Mouse (Mus musculus) lung, postnatal 10 days (tissue): ENCODE measurements around the gene F2.
"Not testable (repeated sequence)": the region's sequence is repeated elsewhere in the genome, so short reads cannot be mapped to it uniquely, and the experiment has no call there.

Experiments
- DNase-seq: peaks from one replicate; pipeline ENCODE4 v3.0.0; 2021

F2 gene

DNA sequence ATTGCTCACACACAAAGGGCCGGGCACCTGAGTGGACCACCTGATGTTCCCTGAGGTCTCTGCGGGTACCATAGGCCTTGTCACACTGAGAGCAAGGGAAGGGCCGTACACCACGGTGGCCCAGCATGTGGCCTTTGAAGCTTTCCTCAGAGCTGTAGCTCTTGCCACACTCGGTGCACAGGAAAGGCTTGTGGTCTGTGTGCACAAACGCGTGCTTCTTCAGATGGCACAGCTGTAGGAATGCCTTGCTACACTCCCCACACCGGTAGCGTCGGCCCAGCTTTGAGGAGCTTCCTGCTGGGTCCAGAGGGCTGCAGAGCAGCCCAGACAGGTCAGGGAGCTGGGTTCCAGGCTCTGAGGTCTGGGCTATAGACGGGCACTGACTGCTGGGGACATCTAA lies 9.6 kb upstream of the F2 start:
- no peak for DNase-seq

DNA sequence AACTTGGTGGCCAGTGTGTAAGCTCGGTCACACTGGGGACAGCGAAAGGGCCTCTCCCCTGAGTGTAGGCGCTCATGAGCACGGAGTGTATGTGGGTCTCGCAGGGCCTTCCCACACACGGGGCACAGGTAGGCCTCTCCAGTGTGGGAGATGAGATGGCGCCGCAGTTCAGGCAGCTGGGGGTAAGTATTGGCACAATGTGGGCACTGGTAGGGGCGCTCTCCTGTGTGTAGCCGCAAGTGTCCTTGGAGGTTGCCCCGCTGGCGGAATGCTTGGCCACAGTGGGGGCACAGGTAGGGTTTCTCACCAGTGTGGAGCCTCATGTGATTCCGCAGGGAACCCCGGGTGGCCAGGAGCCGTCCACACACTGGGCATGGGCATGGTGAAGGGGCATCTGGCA lies 9.1 kb upstream of the F2 start:
- DNase-seq, result no peak

DNA sequence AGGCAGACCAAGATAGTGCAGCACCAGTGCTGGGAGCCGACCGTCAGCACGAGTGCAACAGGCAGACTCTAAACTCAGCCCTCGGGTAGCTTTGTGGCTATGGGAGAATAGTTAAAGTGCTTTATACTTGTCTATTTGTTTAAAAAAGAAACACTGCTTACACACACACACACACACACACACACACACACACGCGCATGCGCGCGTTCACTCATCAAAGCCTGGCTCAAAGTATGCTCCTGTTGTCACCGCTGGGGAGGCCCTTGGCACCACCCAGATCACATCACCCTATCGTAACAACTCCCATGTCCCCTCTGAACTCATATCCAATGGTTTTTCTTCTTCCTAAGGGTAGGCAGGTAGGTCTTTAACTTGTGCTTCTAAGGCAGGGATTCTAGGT lies 7.8 kb upstream of the F2 start:
- no peak for DNase-seq

DNA sequence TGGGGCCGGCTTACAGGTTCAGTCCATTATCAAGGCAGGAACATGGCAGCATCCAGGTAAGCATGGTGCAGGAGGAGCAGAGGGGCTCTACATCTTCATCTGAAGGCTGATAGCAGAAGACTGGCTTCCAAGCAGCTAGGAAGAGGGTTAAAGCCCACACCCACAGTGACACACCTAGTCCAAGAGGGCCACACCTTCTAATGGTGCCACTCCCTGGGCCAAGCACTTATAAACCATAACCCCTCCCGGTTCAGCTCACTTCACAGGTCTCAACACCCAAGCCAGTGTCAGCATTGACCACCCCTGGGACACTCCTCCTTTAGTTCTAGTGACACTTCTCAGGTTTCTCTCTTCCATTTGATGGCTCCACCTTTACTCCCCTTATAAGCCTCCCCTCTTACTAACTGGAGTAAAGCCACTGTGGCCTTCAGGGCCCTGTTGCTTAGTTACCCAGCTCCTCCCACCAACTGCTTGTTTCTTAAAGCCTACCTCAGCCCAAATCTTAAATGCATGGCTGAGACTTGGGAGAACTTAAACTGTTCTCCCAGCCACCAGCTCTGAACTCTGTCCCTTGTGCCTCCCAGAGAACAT lies 6.7 kb upstream of the F2 start:
- no peak for DNase-seq

DNA sequence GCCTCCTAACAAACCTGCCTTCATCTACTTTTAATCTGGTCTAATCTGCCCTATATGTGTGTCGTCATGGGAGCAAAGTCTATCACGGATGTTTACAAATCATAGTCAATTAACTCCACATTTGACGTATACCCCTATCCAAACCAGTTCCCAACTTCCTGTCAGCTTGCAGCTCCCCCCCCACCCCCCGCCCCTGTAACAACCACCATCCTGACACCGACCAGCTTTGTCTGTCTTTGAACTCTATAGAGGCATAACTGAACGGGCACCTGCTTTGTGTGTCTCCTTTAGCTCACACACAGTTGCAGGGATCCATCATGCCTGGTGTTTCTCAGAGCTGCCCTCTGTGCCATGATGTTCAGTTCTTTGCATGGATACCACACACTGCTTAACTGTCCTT lies 2.7 kb upstream of the F2 start:
- no peak for DNase-seq

DNA sequence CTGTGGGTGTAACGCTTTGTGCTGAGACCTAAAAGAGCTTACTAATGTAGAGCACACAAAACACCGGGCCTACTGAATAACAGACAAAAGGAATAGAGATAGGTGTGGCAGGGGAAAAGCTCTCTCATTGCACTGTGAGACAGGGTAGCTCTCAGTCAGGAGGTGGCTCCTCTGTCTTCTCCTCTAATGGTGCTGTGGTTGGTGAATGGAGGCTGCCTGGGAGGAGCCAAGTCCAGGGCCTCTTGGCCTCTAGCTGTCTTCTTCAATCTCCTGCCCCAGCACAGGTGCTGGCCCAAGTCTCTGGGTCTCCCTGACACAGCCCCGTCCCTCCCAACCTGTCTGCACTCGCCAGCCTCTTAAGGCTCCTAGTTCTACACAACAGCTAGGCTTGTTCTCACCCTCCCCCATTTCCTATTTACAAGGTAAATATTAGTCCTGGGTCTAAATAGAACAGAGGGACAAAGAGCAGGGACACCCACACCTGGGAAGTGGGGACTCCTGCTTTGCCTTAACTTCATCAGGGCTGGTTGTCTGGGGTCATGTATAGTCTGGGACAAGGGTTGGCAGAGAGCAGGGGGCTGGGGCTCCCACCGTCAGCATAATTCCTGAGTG lies 619 bp upstream of the F2 start:
- no peak for DNase-seq

DNA sequence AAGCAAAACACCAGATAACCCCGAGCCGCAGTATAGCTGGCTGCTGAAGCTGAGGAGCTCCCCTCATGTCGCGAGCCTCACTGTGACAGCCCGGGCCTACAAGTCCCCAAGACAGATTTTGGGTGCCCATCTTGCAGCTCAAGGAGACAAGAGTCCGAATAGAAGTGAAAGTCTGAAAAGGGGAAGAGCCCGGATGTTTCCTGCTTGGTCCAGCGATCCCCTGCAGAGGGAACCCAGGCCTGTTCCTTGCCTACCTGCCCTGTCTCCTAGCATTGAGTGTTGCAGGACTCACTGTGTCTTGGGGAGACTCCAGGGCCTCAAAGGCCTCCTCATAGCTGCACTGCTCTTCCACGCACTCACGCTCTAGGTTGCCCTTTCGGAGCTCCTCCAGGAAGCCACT lies 728 bp downstream of the F2 start:
- no peak for DNase-seq

DNA sequence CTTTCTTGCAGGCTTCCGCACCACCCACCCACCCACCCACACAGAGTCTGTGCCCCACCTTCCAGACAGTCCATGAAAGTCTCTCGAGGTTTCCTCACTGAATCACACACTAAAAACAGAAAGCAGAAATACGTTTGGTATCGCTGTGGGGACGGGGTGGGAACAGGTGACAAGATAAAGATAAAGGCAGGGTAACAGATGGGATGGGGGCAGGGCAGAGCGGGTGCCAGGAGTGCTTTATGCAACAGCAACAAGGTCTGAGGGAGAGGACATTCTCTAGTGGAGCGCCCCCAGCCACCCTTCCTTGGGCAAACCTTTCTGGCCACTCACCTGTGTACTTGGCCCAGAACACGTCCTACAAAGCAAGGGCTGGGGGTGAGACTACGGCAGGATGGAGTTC lies 1.4 kb downstream of the F2 start:
- DNase-seq, result no peak

DNA sequence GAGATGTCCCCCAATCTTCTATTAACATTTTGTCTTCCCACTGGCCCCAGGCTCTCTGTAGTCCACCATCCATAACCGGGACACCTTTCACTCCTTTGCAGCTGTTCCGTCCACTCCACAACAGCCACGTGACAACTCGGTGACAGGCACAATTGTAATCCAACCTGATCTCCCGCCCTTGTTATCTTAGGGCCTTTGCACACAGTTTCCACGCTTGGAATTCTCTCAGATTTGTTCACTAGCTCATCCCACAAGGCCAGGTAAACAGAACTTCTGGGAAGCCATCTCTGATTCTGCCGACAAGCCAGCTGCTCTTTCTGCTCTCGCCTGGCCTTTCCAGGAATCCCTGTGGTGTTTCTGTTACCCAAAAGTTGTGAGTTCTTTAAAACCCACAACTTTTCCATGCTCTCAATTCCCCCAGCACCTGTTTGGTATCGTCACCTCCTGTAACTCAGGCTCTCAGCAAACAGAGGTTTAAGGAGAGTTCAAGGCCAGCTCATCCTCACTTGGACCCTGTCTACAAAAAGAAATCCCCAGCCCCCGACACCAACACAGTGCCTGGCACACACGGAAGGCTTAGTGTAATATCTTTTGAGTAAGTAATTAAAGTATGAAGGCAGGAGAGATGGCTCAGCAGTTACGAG lies 2.8 kb downstream of the F2 start:
- DNase-seq, result no peak

DNA sequence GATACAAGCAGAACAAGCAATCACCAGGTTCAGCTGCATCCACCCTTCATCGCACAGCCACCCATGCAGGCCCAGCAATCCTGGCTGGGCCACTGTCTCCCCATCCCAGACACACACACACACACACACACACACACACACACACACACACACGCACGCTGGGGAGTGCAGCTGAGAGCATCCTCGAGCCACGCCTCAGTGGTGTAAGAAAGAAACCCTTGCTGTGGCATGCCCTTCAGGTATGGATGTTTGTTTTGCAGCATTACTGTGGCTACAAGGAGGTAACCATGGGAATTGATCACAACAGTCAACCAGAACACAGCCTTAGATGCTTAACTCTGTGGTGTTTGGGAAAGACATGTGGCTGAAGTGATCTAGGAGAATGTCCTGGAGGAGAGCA lies 3.9 kb downstream of the F2 start:
- no peak for DNase-seq

DNA sequence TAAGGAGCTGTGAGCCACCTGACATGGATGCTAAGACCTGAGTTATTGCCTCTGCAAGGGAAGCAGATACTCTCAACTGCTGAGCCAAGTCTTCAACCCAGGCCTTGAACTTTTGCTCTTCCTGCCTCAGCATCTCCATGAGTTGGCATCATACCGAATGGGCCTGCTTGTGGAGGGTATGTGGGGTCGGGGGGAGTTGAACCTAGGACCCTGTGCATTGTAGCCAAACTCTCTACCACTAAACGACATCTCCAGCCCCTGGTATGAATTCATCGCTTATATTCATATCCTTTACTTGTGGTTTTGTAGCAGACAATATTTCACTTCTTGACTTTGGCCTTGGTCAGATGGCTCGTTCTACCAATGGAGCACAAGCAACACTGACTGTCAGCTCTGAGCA lies 4.4 kb downstream of the F2 start:
- no peak for DNase-seq

DNA sequence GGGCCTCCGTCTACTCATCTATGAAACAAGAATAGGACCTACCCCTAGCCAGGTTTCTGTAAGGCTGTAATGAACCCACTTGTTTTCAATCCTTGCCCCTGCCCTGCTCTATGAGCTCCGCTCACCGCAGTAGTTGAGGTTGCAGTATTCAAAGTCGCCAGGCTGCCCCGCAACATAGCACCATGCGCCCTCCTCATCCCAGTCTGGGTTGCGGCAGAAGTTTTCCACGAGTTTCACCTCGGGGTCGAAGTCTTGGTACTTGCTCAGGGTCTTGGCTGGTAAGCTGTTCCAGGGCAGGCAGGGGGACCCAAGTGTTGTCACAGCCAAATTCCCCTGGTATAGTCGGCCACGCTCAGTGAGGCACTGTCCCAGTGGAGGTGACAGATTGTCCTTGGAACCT lies 5.8 kb downstream of the F2 start:
- DNase-seq, result no peak

DNA sequence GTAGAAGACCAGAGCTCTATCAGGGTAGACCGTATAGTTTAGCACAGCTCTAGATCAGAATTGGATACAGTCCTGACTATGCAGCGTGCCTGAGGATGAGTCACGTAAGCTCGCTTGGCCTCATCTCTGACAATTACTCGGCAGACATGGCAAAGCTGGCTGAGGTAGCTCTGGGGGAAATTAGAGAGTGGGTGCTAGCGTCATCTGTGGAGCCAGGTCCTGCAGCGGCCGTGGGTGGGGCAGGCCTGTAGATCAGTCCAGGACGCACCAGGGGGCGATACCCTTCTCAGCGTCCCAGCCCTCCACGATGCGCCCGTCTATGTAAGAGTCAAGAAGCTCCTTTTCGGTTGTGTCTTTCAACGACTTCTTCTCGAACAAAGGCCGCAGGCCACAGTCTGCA lies 6.5 kb downstream of the F2 start:
- DNase-seq, result no peak

DNA sequence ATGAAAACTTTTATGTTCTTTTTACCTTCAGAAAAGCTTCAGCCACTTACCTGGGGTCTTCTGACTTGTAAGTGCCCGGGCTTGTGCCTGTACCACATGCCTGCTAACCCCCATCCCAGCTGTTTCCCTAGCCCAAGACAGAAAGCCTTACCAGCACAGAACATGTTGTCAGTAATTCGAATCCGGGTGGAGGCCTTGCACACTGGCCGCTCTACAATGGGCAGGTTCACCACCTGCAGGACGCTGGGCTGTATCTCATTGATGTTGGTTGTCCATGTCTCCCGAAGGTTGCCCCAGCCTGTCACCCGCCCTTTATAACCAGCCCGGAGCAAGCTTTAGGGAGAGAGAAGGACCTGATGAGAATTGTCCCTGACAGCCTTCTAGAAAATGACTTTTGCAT lies 8.0 kb downstream of the F2 start:
- no peak for DNase-seq

DNA sequence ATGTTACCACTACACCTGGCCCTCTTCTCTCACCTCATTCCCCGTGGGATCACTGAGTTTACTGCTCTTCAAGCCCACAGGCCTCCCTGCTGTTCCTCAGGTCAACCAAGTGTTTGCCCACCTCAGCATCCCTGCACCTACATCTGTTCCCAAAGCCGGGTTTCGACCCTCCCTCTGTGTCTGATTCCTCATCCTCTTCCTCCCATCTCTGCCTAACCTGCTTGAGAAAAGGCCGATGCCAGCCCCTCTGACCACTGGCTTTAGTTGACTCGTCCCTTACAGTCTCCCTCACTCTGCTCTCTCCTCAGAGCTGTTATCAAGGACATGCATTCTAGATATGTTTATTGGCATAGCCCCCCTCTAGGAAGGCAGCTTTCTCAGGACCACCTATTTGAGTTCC lies 8.7 kb downstream of the F2 start:
- no peak for DNase-seq

DNA sequence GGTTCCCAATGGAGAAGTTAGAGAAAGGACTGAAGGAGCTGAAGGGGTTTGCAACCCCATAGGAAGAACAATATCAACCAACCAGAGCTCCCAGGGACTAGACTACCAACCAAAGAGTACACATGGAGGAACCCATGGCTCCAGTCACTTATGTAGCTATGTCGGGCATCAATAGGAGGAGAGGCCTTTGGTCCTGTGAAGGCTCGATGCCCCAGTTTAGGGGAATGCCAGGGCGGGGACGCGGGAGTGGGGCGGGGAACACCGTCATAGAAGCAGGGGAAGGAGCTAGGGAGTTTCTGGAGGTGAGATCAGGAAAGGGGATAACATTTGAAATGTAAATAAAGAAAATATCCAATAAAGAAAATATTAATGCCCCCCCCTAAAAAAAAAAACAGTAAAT lies 12.8 kb downstream of the F2 start:
- DNase-seq, result not testable (repeated sequence)

DNA sequence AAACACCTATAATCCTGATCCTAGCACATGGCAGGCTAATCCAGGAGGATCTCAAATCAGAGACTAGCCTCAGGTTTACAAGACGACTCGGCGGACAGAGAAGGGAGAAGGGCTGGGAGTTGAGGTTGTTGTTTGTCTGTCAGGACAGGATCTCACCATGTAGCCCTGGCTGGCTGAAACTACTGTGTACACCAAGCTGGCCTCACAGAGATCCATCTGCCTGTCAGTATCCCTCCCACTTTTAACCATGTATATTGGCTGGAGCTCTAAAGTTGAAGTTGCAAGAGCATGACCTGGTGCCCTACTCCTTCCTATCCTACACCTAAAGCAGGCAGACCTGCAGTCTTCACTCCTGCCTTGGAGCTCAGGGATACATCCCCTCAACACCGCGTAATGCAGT lies 13.9 kb downstream of the F2 start:
- no peak for DNase-seq

DNA sequence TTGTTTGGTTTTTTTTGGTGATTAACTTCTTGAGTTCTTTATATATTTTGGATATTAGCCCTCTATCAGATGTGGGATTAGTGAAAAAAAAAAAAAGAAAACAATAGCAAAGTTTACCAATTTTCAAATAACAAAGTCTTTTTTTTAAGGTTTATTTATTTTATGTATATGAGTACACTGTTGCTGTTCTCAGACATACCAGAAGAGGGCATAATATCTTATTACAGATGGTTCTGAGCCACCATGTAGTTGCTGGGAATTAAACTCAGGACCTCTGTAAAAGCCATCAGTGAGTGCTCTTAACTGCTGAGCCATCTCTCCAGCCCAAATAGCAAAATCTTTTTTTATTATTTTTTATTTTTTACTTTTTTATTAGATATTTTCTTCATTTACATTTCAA lies 26.8 kb downstream of the F2 start:
- DNase-seq, result not testable (repeated sequence)

DNA sequence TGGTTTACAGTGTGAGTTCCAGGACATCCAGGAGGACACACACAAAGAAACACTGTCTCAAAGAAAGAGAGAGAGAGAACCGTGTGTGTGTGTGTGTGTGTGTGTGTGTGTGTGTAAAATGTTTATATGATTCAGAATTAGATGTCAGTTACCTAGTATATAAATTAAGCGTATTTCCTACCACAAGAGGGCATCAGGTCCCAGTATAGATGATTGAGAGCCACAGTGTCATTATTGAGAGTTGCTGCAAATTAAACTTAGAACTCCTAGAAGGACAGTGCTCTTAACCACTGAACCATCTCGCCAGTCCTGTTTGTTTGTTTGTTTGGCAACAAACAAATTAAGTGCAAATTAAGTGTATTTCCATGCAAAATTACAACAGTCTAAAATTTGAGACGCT lies 33.8 kb downstream of the F2 start:
- DNase-seq, result no peak

DNA sequence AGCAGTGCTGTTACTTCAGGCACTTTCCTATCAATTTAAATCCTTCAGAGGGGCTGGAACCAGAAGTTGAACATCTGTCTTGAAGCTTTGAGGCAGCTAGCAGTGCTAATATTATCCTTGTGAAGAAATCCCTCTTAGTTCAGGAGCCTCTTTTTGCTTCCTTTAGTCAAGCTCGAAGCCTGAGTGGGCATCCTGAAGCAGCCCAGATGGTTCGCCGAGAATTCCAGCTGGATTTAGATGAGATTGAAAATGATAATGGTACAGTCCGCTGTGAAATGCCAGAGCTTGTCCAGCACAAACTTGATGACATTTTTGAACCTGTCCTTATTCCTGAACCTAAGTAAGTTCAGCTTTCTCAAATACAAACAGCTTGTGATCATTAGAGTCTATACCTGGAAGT lies 35.7 kb downstream of the F2 start:
- DNase-seq, result no peak

DNA sequence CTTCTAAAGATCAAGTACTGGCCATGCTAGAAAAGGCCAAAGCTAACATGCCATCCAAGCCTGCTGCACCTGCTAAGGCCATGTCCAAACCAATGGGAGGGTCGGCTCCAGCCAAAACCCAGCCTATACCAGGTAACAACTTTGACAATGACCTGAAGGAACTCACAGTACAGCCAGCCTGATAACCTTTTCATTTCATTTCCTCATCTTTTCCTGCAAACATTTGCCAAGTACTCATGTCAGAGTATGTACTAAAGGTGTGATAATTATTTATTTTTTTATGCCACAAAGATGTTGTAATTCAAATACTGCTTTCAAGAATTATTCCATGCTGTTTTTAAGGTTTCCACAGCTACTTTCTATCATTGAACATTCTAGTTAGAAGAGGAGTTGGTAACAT lies 50.0 kb downstream of the F2 start:
- peak; percentile 1 for DNase-seq

DNA sequence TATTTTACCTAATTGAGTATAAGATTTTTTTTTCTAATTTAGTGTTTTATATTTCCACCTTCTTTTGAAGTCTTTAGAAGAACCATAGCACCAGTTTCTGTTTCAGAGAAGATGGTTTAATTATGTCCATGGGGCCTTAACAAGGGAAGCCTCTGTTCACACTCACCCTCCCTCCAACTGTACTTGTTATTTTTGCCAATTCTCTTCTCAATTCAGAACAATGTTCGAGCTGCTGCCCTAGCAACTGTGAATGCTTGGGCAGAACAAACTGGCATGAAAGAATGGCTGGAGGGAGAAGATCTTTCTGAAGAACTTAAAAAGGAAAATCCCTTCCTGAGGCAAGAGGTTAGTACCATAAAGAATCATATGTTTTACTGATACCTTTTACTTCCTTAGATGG lies 55.3 kb downstream of the F2 start:
- DNase-seq, result no peak
